Mouse (Mus musculus) G1E (cell line): ENCODE measurements around the gene Clca1. TPM values are rescaled to one million over a fixed set of nuclear protein-coding genes. Genes with fewer than 3 reads are reported as not detected.

Source experiments
- ATAC-seq: 2 replicates; pipeline ENCODE4 v1.8.0; 2016; ENCODE audit warnings: mild to moderate bottlenecking; ENCODE audit not compliant: insufficient number of reproducible peaks, poor library complexity, low FRiP score, severe bottlenecking; ENCODE audit errors: extremely low read depth
- DNase-seq: peaks from one replicate; pipeline ENCODE4 v3.0.0; 2012; ENCODE audit warnings: low spot score
- H3K27me3 ChIP-seq: 2 replicates; pipeline ENCODE4 v1.6.1; 2012; ENCODE audit warnings: mild to moderate bottlenecking, low read length, inconsistent platforms; ENCODE audit not compliant: insufficient read depth
- H3K36me3 ChIP-seq: replicated peaks from 2 replicates; pipeline ENCODE3; 2012; ENCODE audit warnings: mild to moderate bottlenecking, inconsistent platforms
- H3K4me1 ChIP-seq: 2 replicates; pipeline ENCODE4 v1.6.1; 2012; ENCODE audit warnings: low read depth, low read length, inconsistent platforms, mixed read lengths; ENCODE audit not compliant: insufficient read depth
- H3K4me3 ChIP-seq: 2 replicates; pipeline ENCODE4 v1.5.1; 2012; ENCODE audit warnings: low read depth, mild to moderate bottlenecking, inconsistent platforms, low read length, moderate library complexity, mixed read lengths
- H3K9me3 ChIP-seq: replicated peaks from 2 replicates; pipeline ENCODE4 v1.6.1; 2012; ENCODE audit warnings: inconsistent platforms
- CTCF ChIP-seq: IDR thresholded peaks from 2 replicates; pipeline ENCODE4 v1.5.1; 2012; ENCODE audit warnings: low read depth, low read length, inconsistent platforms, mixed read lengths
- GATA1 ChIP-seq: IDR thresholded peaks from 2 replicates; pipeline ENCODE4 v1.6.1; 2012; ENCODE audit warnings: borderline replicate concordance, low read length, inconsistent platforms, mixed read lengths
- GATA2 ChIP-seq: IDR thresholded peaks from 2 replicates; pipeline ENCODE4 v1.6.1; 2012; ENCODE audit warnings: low read depth, low read length, inconsistent platforms, borderline replicate concordance
- POLR2AphosphoS5 ChIP-seq: IDR thresholded peaks from 2 replicates; pipeline ENCODE4 v1.6.1; 2012; ENCODE audit warnings: low read depth, low read length, inconsistent platforms; ENCODE audit not compliant: insufficient replicate concordance
- TAL1 ChIP-seq: conservative IDR thresholded peaks from 2 replicates; pipeline ENCODE4 v1.6.1; 2012; ENCODE audit warnings: low read depth, low read length, inconsistent platforms, mixed read lengths
- polyA plus RNA-seq: library from polyadenylated mRNA; stranded (reverse); fragments of >175 nt; gene quantifications from 2 replicates; pipeline ENCODE4 v1.2.3, GENCODE M21; 2012
- total RNA-seq, 2 experiments: library from RNA; stranded (forward) in 1 of 2; stranded (reverse) in 1 of 2; fragments of 200-1000 nt in 1 of 2; fragments of >200 nt in 1 of 2; fragmentation: Nextera tagmentation in 1 of 2; gene quantifications; 2 replicates each; pipeline ENCODE4 v1.2.3; 2014 to 2017

Clca1 gene
- total and polyA plus RNA-seq, 3 experiments, result 0.27 TPM; not detected in 2

GRCm38 (mm10) chr3:145038813-145039212 is 6.2 kb upstream of the Clca1 start:
- peak; percentile 38; the same call in 1 of the 2 replicates for TF ChIP-seq TAL1
- TF ChIP-seq POLR2AphosphoS5, result no peak
- no peak for TF ChIP-seq CTCF
- H3K9me3 ChIP-seq, result no peaks in the 10 kb centered on the region
- DNase-seq (no peak), ATAC-seq (peak; percentile 60)
- H3K27me3 ChIP-seq, result no peaks in the 10 kb centered on the region
- peaks cover 24% of the 10 kb centered on the region for H3K4me1 ChIP-seq
- H3K4me3 ChIP-seq, result no peak overlapping the region
- H3K36me3 ChIP-seq, result no peaks in the 10 kb centered on the region

GRCm38 (mm10) chr3:145028036-145028435 is 4.5 kb downstream of the Clca1 start:
- DNase-seq, result no peak
- Histone ChIP-seq H3K9me3 (no peaks in the 10 kb centered on the region), H3K36me3 (no peaks in the 10 kb centered on the region), H3K4me1 (peaks cover 5% of the 10 kb centered on the region; the same call in 1 of the 2 replicates), H3K27me3 (peaks cover 26% of the 10 kb centered on the region), H3K4me3 (no peak overlapping the region)
- TF ChIP-seq GATA2, result no peak
- ATAC-seq, result no peak

- Histone ChIP-seq H3K36me3 (no peaks in the 10 kb centered on the region), H3K9me3 (no peaks in the 10 kb centered on the region), H3K4me3 (no peak overlapping the region), H3K4me1 (peaks cover 5% of the 10 kb centered on the region; the same call in 1 of the 2 replicates), H3K27me3 (peaks cover 26% of the 10 kb centered on the region)
- peak; percentile 44 for DNase-seq
- TF ChIP-seq GATA2, result no peak
- no peak for TF ChIP-seq GATA1
- TF ChIP-seq POLR2AphosphoS5, result no peak
- peak; percentile 94 for TF ChIP-seq CTCF
- no peak for TF ChIP-seq TAL1
- ATAC-seq, result peak; percentile 47; the same call in 1 of the 2 replicates
Observed at GRCm38 (mm10) chr3:145026750-145027149, 5.8 kb downstream of the Clca1 start.

GRCm38 (mm10) chr3:145017807-145018206 is 14.8 kb downstream of the Clca1 start:
- H3K4me3 ChIP-seq, result no peak overlapping the region
- DNase-seq (no peak), ATAC-seq (no peak)
- H3K27me3 ChIP-seq, result peaks cover 12% of the 10 kb centered on the region
- H3K36me3 ChIP-seq, result no peaks in the 10 kb centered on the region
- H3K9me3 ChIP-seq, result no peaks in the 10 kb centered on the region
- TF ChIP-seq GATA1 (no peak), GATA2 (no peak), POLR2AphosphoS5 (no peak), TAL1 (no peak), CTCF (no peak)
- H3K4me1 ChIP-seq, result peaks cover 3% of the 10 kb centered on the region

DNA sequence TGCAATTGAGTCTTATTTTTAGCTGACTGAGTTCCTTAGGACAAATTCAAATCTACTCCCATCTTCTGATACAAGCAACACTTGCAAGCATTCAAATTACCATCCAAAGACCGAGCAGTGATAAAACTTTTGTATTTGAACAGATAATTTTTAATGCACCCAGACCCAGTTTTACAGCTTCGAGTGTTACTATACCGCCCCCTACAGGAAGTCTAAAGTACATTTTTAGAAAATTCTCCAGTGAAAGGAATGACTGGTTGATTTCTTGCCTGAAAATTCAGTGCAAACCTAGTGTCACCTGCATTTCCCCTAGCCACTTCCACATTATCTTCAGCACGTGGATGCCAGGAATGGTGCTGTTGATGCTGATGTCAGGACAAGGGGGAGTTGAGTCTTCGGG is 28.2 kb downstream of the Clca1 start:
- 0 out of 2 replicates have a peak, but pooled peaks cover 2% of the 10 kb centered on the region for H3K4me1 ChIP-seq
- H3K4me3 ChIP-seq, result no peak overlapping the region
- H3K36me3 ChIP-seq, result no peaks in the 10 kb centered on the region
- DNase-seq, result peak; percentile 15
- no peaks in the 10 kb centered on the region for H3K9me3 ChIP-seq
- H3K27me3 ChIP-seq, result peaks cover 23% of the 10 kb centered on the region
- TF ChIP-seq CTCF, result no peak
- TF ChIP-seq GATA2, result no peak
- no peak for TF ChIP-seq TAL1
- TF ChIP-seq GATA1, result no peak
- no peak for TF ChIP-seq POLR2AphosphoS5
- ATAC-seq, result no peak

- no peak for DNase-seq
- Histone ChIP-seq H3K9me3 (no peaks in the 10 kb centered on the region), H3K27me3 (peaks cover 23% of the 10 kb centered on the region), H3K4me3 (no peak overlapping the region), H3K4me1 (0 out of 2 replicates have a peak, but pooled peaks cover 2% of the 10 kb centered on the region), H3K36me3 (no peaks in the 10 kb centered on the region)
- no peak for TF ChIP-seq CTCF
- no peak for TF ChIP-seq GATA2
- no peak for TF ChIP-seq TAL1
- TF ChIP-seq POLR2AphosphoS5, result no peak
- no peak for TF ChIP-seq GATA1
- no peak for ATAC-seq
Observed at GRCm38 (mm10) chr3:145000912-145001311, 31.7 kb downstream of the Clca1 start.

DNA sequence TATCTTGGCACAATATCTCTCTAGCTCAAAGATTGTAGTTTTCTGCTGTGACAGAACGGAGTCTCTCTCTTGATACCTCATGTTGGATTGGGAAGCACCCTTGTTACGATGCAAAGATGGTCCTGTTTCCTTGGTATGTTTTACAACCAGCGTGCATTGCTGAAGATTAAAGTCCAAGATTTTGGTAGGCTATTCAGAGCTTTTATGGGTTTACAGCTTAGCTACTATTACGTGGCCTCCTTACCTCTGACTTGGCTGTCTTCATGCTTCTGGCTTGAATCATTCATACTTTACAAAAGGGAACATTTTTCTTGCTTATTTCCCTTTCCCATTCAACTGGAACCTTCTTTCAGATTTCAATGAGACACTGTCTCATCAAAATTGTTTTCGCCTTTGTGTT is 39.5 kb downstream of the Clca1 start:
- ATAC-seq, result no peak
- Histone ChIP-seq H3K9me3 (no peaks in the 10 kb centered on the region), H3K4me3 (no peak overlapping the region), H3K27me3 (no peaks in the 10 kb centered on the region), H3K36me3 (no peaks in the 10 kb centered on the region), H3K4me1 (no peaks in the 10 kb centered on the region)
- no peak for DNase-seq
- TF ChIP-seq POLR2AphosphoS5 (no peak), GATA1 (no peak), TAL1 (no peak), GATA2 (no peak), CTCF (no peak)
